Mouse (Mus musculus) neural tube, embryonic 13.5 days (tissue): ENCODE data around the gene Luzp2. TPM values are rescaled to one million over a fixed set of nuclear protein-coding genes. Genes with fewer than 3 reads are reported as not detected.

Source experiments
- ATAC-seq: fragments of 200-750 bp; cut with Nextera tagmentation; 2 replicates; pipeline ENCODE4 v1.8.0; 2017; ENCODE audit warnings: low read depth, mild to moderate bottlenecking, moderate TSS enrichment, moderate library complexity
- H3K27ac ChIP-seq: fragments of 300-500 bp; sonication (generic); replicated peaks from 2 replicates; pipeline ENCODE4 v1.5.1; 2015; ENCODE audit warnings: moderate library complexity, mild to moderate bottlenecking, inconsistent platforms
- H3K27me3 ChIP-seq: fragments of 300-500 bp; sonication (generic); 2 replicates; pipeline ENCODE4 v1.6.1; 2015; ENCODE audit warnings: mild to moderate bottlenecking, inconsistent platforms
- H3K36me3 ChIP-seq: fragments of 300-500 bp; sonication (generic); 2 replicates; pipeline ENCODE4 v1.6.1; 2015; ENCODE audit warnings: mild to moderate bottlenecking, inconsistent platforms
- H3K4me1 ChIP-seq: fragments of 300-500 bp; sonication (generic); replicated peaks from 2 replicates; pipeline ENCODE4 v1.6.1; 2015; ENCODE audit warnings: inconsistent platforms
- H3K4me2 ChIP-seq: fragments of 300-500 bp; sonication (generic); 2 replicates; pipeline ENCODE4 v1.6.1; 2015; ENCODE audit warnings: inconsistent platforms, mild to moderate bottlenecking, moderate library complexity
- H3K4me3 ChIP-seq: fragments of 300-500 bp; sonication (generic); 2 replicates; pipeline ENCODE4 v1.5.1; 2015; ENCODE audit warnings: mild to moderate bottlenecking, inconsistent platforms
- H3K9ac ChIP-seq: fragments of 300-500 bp; sonication (generic); 2 replicates; pipeline ENCODE4 v1.6.1; 2015; ENCODE audit warnings: moderate library complexity, mild to moderate bottlenecking, inconsistent platforms
- H3K9me3 ChIP-seq: fragments of 300-500 bp; sonication (generic); 2 replicates; pipeline ENCODE4 v1.6.1; 2016; ENCODE audit warnings: inconsistent platforms
- WGBS: fragments of 180-500 bp; shearing (Covaris S2); methylation state at CpG from one replicate; pipeline ENCODE4 v1.1.7; 2015; 5-methylcytosine and 5-hydroxymethylcytosine counted together
- polyA plus RNA-seq: library from polyadenylated mRNA; unstranded; fragments of >200 nt; fragmentation: Nextera tagmentation; extraction: Ambion mirVana; gene quantifications from 2 replicates; pipeline ENCODE4 v1.2.1, GENCODE M21; 2015

The Luzp2 gene
- polyA plus RNA-seq = 16.3 and 19.8 TPM in 2 replicates

GRCm38 (mm10) chr7:54835372-54835851 is at the start of gene Luzp2:
TSS of gene Luzp2 (plus strand) at chr7:54835498.
- peak within 1 kb of the TSS; percentile 64 for H3K4me3 ChIP-seq
- peak within 1 kb of the TSS; percentile 85 for H3K4me2 ChIP-seq
- peaks cover 3% of the 10 kb centered on the region; the same call in 1 of the 2 replicates for H3K27me3 ChIP-seq
- H3K27ac ChIP-seq = peak within 1 kb of the TSS; percentile 82
- no peaks in the 10 kb centered on the region for H3K9me3 ChIP-seq
- no peaks in the 10 kb centered on the region for H3K36me3 ChIP-seq
- peak; percentile 92 for ATAC-seq
- H3K9ac ChIP-seq = peak within 1 kb of the TSS; percentile 82
- WGBS = under 1% methylated on average over 22 of the region's 22 CpGs
- peaks cover 17% of the 10 kb centered on the region; the same call in 1 of the 2 replicates for H3K4me1 ChIP-seq

GRCm38 (mm10) chr7:54787456-54787855 is 47.8 kb upstream of the Luzp2 start:
- no peaks in the 10 kb centered on the region for H3K36me3 ChIP-seq
- no peak for ATAC-seq
- no peaks in the 10 kb centered on the region for H3K4me1 ChIP-seq

GRCm38 (mm10) chr7:54818606-54819005 is 16.7 kb upstream of the Luzp2 start:
- Histone ChIP-seq H3K36me3 (no peaks in the 10 kb centered on the region), H3K4me1 (no peaks in the 10 kb centered on the region), H3K9ac (no peak overlapping the region), H3K27ac (no peak overlapping the region), H3K4me2 (no peak overlapping the region), H3K4me3 (no peak overlapping the region), H3K9me3 (no peaks in the 10 kb centered on the region), H3K27me3 (no peaks in the 10 kb centered on the region)
- ATAC-seq = no peak

More at GRCm38 (mm10) chr7:54787456-54787855, 47.8 kb upstream of the Luzp2 start:
- no peak overlapping the region for H3K9ac ChIP-seq
- no peak overlapping the region for H3K4me2 ChIP-seq
- H3K27me3 ChIP-seq = no peaks in the 10 kb centered on the region
- no peaks in the 10 kb centered on the region for H3K9me3 ChIP-seq
- H3K4me3 ChIP-seq = no peak overlapping the region
- H3K27ac ChIP-seq = no peak overlapping the region

- Histone ChIP-seq H3K4me2 (no peak overlapping the region), H3K27me3 (no peaks in the 10 kb centered on the region), H3K27ac (no peak overlapping the region), H3K9me3 (no peaks in the 10 kb centered on the region), H3K4me1 (no peaks in the 10 kb centered on the region), H3K9ac (no peak overlapping the region), H3K4me3 (no peak overlapping the region), H3K36me3 (no peaks in the 10 kb centered on the region)
- 82% methylated on average over 3 of the region's 3 CpGs for WGBS
- no peak for ATAC-seq
Measured at GRCm38 (mm10) chr7:54828751-54829150, 6.5 kb upstream of the Luzp2 start.

- WGBS = 2% methylated on average over 13 of the region's 13 CpGs
- ATAC-seq = peak; percentile 82
- H3K36me3 ChIP-seq = no peaks in the 10 kb centered on the region
- peaks cover 3% of the 10 kb centered on the region; the same call in 1 of the 2 replicates for H3K27me3 ChIP-seq
- peak overlapping the region; percentile 85 for H3K4me2 ChIP-seq
- peak overlapping the region; percentile 82 for H3K9ac ChIP-seq
- peaks cover 17% of the 10 kb centered on the region; the same call in 1 of the 2 replicates for H3K4me1 ChIP-seq
- H3K4me3 ChIP-seq = peak overlapping the region; percentile 64
- H3K9me3 ChIP-seq = no peaks in the 10 kb centered on the region
- H3K27ac ChIP-seq = peak overlapping the region; percentile 82
Measured at GRCm38 (mm10) chr7:54835911-54836352, 634 bp downstream of the Luzp2 start.

GRCm38 (mm10) chr7:54836437-54836836 is 1.1 kb downstream of the Luzp2 start:
- Histone ChIP-seq H3K4me2 (peak overlapping the region; percentile 85), H3K27ac (peak overlapping the region; percentile 82; the same call in 1 of the 2 replicates)
- WGBS = 56% methylated on average over 5 of the region's 5 CpGs

GRCm38 (mm10) chr7:54842807-54843335 is 7.6 kb downstream of the Luzp2 start:
- Histone ChIP-seq H3K4me3 (no peak overlapping the region), H3K36me3 (no peaks in the 10 kb centered on the region), H3K9ac (no peak overlapping the region), H3K27me3 (no peaks in the 10 kb centered on the region), H3K4me1 (0 out of 2 replicates have a peak, but pooled peaks cover 5% of the 10 kb centered on the region), H3K4me2 (no peak overlapping the region), H3K9me3 (no peaks in the 10 kb centered on the region), H3K27ac (no peak overlapping the region)
- WGBS = 81% methylated on average over 4 of the region's 4 CpGs
- no peak for ATAC-seq

More at GRCm38 (mm10) chr7:54836437-54836836, 1.1 kb downstream of the Luzp2 start:
- ATAC-seq = 0 out of 2 replicates have a peak, but pooled peaks have one; percentile 29
- H3K9me3 ChIP-seq = no peaks in the 10 kb centered on the region
- peak overlapping the region; percentile 64 for H3K4me3 ChIP-seq
- H3K36me3 ChIP-seq = no peaks in the 10 kb centered on the region
- H3K9ac ChIP-seq = peak overlapping the region; percentile 82
- H3K4me1 ChIP-seq = peaks cover 17% of the 10 kb centered on the region; the same call in 1 of the 2 replicates
- H3K27me3 ChIP-seq = peaks cover 3% of the 10 kb centered on the region; the same call in 1 of the 2 replicates

GRCm38 (mm10) chr7:54845875-54846691 is 10.8 kb downstream of the Luzp2 start:
- WGBS = 78% methylated on average over 8 of the region's 8 CpGs
- Histone ChIP-seq H3K4me1 (no peaks in the 10 kb centered on the region), H3K4me3 (no peak overlapping the region), H3K9me3 (no peaks in the 10 kb centered on the region), H3K27ac (no peak overlapping the region), H3K36me3 (no peaks in the 10 kb centered on the region), H3K4me2 (no peak overlapping the region), H3K9ac (no peak overlapping the region), H3K27me3 (no peaks in the 10 kb centered on the region)
- ATAC-seq = peak; percentile 32; the same call in 1 of the 2 replicates

- no peak overlapping the region for H3K27ac ChIP-seq
- no peak for ATAC-seq
- H3K4me1 ChIP-seq = no peaks in the 10 kb centered on the region
- H3K9me3 ChIP-seq = no peaks in the 10 kb centered on the region
- H3K9ac ChIP-seq = no peak overlapping the region
- no peak overlapping the region for H3K4me2 ChIP-seq
- no peaks in the 10 kb centered on the region for H3K27me3 ChIP-seq
- H3K4me3 ChIP-seq = no peak overlapping the region
- WGBS = 82% methylated on average over 2 of the region's 2 CpGs
- no peaks in the 10 kb centered on the region for H3K36me3 ChIP-seq
Measured at GRCm38 (mm10) chr7:54846692-54847020, 11.4 kb downstream of the Luzp2 start.

GRCm38 (mm10) chr7:54852860-54853259 is 17.6 kb downstream of the Luzp2 start:
- Histone ChIP-seq H3K27me3 (no peaks in the 10 kb centered on the region), H3K9me3 (no peaks in the 10 kb centered on the region), H3K27ac (no peak overlapping the region), H3K9ac (no peak overlapping the region), H3K4me2 (no peak overlapping the region), H3K4me3 (no peak overlapping the region), H3K36me3 (no peaks in the 10 kb centered on the region), H3K4me1 (no peaks in the 10 kb centered on the region)
- no peak for ATAC-seq
- WGBS = 55% methylated on average over 1 of the region's 1 CpGs

GRCm38 (mm10) chr7:54861230-54861856 is 26.0 kb downstream of the Luzp2 start:
- no peak for ATAC-seq
- no peaks in the 10 kb centered on the region for H3K27me3 ChIP-seq
- H3K27ac ChIP-seq = no peak overlapping the region
- no peak overlapping the region for H3K4me2 ChIP-seq
- no peaks in the 10 kb centered on the region for H3K36me3 ChIP-seq
- no peak overlapping the region for H3K4me3 ChIP-seq
- no peaks in the 10 kb centered on the region for H3K9me3 ChIP-seq
- WGBS = 57% methylated on average over 11 of the region's 11 CpGs
- H3K4me1 ChIP-seq = no peaks in the 10 kb centered on the region
- no peak overlapping the region for H3K9ac ChIP-seq
